Mouse (Mus musculus) G1E (cell line): ENCODE results near the gene Smo.

Experiments
- CTCF ChIP-seq: IDR thresholded peaks from 2 replicates; pipeline ENCODE4 v1.5.1; 2012; ENCODE audit warnings: low read depth, low read length, inconsistent platforms, mixed read lengths
- GATA1 ChIP-seq: IDR thresholded peaks from 2 replicates; pipeline ENCODE4 v1.6.1; 2012; ENCODE audit warnings: borderline replicate concordance, low read length, inconsistent platforms, mixed read lengths
- GATA2 ChIP-seq: IDR thresholded peaks from 2 replicates; pipeline ENCODE4 v1.6.1; 2012; ENCODE audit warnings: low read depth, low read length, inconsistent platforms, borderline replicate concordance
- POLR2AphosphoS5 ChIP-seq: IDR thresholded peaks from 2 replicates; pipeline ENCODE4 v1.6.1; 2012; ENCODE audit warnings: low read depth, low read length, inconsistent platforms; ENCODE audit not compliant: insufficient replicate concordance
- TAL1 ChIP-seq: conservative IDR thresholded peaks from 2 replicates; pipeline ENCODE4 v1.6.1; 2012; ENCODE audit warnings: low read depth, low read length, inconsistent platforms, mixed read lengths

GRCm38 (mm10) chr6:29736610-29737458 is 1.5 kb downstream of the Smo start:
- no peak for TF ChIP-seq TAL1
- TF ChIP-seq CTCF, result no peak
- no peak for TF ChIP-seq GATA1
- no peak for TF ChIP-seq POLR2AphosphoS5
- TF ChIP-seq GATA2, result no peak
